Mouse (Mus musculus): ENCODE data around the gene Nr4a3.

The Nr4a3 gene

DNA sequence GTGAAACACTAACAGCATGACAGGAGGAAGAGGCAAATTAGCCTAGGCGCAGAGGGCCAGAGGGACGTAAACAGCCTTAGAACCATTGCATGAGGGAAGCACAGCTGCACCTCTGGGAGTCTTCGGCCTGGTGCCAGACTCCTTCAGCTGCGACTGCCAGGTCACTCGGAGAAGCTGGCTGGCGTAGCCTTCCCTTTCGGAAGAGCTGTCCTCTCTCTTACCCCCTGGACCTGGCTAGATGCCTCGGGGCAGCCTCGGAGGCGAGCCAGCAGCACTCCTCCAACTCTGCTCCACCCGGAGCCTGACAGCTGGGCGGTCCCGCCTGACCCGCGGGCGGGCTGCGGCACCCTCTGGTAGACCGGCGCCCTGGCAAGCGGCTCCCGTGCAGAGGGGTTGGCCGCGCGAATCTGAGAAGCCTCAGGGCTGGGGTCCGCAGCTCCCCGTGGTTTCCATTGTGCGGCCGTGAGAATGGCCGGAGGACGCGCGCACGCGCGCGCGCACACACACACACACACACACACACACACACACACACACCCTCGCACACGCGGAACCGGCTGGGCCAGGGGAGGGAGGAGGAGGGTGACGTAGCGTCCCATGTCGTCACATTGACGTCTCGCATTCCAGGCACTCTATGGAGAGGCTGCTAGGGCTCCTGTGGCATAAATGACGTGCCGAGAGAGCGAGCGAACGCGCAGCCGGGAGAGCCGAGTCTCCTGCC lies at the start of gene Nr4a3:
Nr4a3 (plus strand) TSS at position 663 of the 721 bp plus-strand sequence.
- DNase-seq (ENCODE audit: low spot score) = peak; percentile 74

DNA sequence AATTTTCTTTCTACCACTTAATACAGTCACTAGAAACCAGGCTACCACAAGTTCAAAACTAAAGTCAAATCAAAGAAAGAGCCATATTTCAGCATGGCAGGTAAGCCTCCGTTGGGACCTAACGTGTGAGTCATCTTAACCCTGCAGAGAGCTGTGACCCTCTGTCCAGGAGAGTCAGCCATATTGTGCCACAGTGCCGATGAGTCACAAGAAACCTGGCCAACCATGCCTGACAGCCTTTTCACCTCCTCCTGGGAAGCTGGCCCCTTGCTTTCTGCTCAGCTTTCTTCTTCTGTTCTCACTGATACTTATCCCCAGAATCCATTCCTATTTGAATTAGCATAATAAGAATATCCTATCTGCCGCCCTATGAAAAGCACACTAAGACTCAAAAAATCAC lies 42.0 kb upstream of the Nr4a3 start:
- no peak for DNase-seq (ENCODE audit: low spot score)

DNA sequence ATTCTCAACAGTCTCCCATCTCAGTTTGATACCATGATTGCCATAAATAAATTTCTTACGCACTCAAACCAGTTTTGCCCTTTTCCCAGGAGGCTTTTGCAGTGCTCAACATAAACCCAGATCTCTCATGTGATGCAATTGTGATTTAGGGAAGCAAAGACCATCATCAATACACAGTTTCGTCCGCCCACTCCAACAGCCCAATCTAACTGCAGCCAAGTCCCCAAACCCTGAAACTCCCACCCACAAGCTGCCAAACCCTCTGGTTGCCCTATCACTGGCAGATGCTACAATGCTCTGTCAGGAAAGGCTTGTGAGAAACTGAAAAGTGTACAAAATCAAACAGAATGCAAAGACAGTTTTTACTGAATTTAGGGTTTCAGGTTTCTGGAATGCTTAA lies 41.5 kb upstream of the Nr4a3 start:
- DNase-seq (ENCODE audit: low spot score) = no peak

DNA sequence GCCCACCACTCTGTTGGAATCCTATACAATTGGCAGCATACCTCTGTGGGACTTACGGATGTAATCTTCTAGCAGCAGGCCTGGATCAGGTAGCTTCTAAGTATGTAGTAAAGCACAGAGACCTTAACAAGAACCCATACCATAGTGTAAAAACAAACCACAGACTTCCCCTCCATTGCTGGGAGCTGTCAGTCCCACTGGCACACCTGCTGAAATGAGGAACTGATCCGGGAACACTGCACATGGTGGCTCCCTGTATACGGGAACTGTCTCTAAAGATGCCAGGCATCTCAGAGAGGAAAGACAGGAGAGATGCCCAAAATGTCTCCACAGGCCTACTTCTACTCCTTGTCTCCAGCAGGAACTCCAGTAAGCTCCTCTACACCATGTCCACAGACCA lies 38.6 kb upstream of the Nr4a3 start:
- DNase-seq (ENCODE audit: low spot score) = no peak

DNA sequence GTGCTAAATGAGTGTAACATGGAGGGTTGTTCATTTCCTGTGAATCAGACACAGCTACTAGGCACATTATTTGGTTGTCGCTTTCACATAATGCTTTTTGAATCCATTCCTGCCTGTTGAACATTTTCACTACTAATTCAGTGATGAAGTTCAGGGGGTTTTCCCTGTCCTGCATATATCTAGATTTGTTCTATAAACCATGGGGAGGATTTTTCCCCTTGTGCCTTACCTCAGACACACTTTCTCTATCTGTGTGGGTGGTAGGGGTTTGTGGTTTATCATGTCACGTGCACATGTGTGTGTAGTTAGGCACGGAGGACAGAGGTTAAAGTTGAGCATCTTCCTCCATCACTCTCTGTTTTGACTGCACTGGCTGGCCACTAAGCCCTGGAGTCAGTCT lies 32.7 kb upstream of the Nr4a3 start:
- DNase-seq (ENCODE audit: low spot score) = no peak

DNA sequence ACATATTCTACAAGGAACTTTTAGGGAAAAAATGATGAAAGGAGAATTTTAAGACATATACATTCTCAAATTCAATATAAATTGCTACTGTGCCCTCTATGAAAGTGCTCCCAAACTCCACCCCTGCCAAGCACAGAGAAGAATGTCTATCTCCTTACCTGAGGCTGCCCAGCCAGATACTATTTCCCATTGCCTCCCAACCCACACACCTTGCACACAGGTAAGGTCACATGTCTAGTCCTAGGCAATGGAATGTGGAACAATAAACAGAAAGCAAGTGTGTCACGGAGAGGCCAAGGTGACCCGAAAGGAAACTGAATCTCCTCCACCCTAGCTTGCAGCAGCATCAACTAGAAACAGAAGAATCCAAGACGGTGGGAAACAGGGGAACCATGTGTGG lies 22.0 kb upstream of the Nr4a3 start:
- DNase-seq (ENCODE audit: low spot score) = no peak

DNA sequence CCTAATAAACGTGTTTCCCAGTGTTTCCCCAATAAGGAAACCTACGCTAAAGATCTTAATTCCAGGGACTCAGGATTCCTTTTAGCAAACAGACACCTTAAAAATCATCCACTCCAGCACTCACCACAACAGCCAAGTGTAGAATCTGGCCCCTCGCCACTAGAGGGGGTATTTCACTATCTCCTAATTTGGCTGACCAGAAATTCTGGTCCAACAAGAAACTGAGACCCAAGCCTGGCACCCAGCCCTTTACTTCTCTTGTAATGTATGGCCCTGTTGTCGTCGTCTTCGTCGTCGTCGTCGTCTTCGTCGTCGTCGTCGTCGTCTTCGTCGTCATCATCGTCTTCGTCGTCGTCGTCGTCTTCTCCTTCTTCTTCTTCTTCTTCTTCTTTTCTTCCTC lies 15.3 kb upstream of the Nr4a3 start:
- DNase-seq (ENCODE audit: low spot score) = no peak

DNA sequence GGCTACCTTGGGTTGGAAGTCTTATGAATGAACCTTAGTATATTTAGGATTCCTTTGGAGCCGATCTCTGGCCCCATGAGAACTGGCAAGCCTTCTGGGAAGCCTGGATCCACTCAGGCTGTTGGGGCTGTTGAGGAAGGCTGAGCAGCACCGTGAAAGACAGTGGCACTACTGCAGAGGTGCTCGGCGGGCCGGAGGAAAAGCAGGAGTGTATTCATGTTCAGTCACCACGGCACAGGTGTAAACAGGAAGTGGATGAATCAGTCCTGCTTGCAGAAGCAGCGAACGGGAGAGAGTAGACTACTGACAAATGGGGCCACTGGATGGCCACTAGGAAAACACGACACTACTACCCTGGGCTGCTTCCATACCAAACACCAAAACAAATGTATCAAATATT lies 10.7 kb upstream of the Nr4a3 start:
- DNase-seq (ENCODE audit: low spot score) = no peak

DNA sequence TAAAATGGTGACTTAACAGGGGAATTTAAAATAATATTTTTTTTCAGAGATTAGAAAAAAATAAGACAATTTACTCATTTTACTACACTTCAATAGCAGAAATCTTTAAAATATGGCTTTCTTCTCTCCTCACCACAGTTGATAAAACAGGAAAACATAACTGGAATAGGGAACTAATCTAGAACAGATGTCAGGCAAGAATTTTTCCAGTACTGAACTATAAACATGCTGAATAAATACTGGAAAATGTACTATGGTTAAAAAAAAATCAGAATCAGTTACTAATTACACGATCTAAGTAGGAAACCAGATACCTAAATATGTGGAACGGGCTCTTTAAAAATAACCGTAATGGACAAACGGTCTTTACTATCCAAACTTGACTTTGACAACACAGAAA lies 7.3 kb upstream of the Nr4a3 start:
- DNase-seq (ENCODE audit: low spot score) = no peak

DNA sequence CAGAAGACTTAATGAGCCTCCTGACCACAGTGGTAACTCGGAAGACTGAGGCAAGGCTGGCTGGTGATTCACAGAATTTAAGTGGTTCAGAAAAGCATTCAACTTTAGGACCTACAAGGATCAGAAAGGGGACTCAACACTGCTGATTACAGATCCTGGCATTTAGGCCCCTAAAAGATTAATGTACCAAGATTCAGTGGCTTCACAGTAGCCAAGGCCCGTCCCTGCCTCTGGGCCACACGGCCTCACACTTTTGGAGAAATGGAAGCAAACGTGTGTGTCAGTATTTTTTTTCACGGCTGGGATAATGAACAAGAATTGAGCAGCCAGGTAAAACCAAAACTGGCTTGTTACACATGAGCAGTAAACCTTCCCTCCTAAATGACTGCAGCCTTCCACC lies 6.1 kb upstream of the Nr4a3 start:
- no peak for DNase-seq (ENCODE audit: low spot score)

DNA sequence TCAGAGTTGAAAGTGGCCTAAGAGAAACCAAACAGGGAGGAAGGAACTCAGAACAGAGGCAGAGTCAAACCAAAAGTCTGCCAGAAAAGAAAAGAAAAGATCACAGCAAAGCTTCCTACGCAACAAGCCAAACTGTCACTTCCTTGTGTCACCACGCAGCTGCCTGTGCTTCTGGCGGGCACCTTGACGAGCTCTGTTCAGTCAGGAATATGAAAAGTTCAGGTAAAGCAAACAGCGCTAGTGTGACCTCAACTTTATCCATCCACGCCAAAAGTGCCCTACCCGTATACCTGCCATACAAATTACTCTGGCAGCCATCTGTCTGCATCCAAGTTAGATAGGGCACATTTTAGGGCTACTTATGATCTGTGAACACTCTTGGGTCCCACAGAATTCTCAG lies 5.2 kb upstream of the Nr4a3 start:
- DNase-seq (ENCODE audit: low spot score) = no peak

DNA sequence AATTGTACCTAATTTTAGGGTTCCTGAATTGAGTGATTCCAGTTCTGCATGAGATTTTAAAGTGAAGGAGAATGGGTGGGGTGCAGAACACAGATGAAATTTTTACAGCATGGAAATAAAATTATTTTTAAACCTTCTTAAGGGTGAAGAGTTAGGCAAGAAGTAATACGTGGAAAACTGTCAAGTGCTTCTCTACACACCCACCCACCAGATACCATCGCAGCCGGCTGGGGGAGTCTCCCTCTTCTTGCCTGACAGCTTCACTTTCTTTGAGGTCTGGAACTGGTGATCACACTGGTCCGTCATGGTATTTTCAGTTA lies 2.5 kb upstream of the Nr4a3 start:
- DNase-seq (ENCODE audit: low spot score) = no peak

DNA sequence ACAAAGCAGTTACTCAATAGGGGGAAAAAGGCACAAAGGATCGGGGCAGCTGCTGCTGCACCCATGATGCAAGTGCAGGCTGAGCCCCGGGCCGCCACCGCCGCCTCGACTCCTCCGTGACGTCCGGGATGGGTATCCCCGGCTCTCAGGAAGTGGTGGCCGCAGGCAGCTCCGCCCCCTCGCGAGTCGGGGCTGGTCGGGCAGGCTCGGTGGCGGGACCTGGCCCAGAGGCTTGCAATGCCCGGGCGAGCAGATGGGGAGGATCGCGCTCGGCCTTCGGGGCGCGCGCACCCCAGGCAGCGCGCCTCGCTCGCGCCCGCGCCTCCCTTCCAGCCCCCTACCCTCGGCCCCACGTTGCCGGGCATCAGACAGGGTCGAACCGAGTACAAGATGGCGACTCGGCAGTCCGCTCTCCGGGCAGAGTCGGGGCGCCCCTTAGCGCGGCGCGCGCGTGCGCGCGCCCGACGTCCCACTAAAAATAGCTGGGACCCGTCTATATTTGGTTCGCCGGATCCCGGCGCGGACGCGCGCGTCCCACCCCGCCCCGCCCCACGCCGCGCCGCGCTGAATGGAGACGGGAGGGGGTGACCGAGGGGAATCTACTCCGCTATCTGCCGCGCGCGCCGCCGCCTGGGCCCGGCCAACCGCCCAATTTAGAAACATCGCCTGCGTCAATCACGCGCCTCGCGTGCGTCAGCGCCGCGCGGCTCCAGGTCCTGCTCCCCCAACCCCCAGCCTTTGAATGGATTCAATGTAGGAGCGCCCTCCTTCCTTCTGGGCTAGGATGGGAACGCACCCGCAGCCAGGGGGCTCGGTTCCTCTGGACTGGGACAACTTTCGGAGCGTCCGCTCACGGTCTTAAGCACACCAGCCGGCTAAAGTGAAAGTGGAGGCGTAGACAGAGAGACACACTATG lies 1.9 kb upstream of the Nr4a3 start:
- DNase-seq (ENCODE audit: low spot score) = peak; percentile 82

DNA sequence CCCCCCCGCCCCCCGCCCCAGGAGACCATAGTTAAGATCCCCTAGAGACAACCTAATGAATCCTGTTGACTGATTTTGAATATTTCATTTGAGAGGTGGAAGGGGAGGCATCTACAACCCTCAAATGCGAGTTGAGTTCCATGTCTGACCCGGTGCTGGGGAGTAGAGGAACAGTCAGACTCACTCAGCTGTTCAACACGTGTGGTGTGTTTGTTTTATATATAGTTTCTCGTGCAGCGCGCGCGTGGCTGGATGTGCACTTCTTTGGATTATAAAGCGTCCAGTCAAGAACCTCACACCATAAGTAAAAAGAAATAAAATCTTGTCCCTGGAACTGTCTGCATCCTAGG lies 837 bp upstream of the Nr4a3 start:
- peak; percentile 34 for DNase-seq (ENCODE audit: low spot score)

DNA sequence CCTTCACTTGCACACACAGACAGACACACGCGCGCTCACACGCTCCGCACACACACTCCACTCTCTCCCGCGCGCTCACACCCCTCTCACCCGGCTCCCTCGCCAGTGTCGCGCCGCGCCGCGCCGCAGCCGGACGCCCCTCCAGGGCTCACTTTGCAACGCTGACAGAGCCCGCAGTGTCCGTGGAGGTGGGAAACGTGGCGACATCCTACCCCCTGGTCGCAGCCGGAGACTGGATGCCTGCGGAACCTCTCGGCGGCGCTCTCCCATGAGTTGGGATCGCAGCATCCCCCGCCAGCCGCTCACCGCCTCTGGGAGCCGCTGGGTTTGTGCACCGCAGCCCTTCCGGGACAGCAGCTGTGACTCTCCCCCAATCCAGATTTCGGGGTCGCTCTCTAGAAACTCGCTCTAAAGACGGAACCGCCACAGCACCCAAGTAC lies 348 bp downstream of the Nr4a3 start:
- no peak for DNase-seq (ENCODE audit: low spot score)

DNA sequence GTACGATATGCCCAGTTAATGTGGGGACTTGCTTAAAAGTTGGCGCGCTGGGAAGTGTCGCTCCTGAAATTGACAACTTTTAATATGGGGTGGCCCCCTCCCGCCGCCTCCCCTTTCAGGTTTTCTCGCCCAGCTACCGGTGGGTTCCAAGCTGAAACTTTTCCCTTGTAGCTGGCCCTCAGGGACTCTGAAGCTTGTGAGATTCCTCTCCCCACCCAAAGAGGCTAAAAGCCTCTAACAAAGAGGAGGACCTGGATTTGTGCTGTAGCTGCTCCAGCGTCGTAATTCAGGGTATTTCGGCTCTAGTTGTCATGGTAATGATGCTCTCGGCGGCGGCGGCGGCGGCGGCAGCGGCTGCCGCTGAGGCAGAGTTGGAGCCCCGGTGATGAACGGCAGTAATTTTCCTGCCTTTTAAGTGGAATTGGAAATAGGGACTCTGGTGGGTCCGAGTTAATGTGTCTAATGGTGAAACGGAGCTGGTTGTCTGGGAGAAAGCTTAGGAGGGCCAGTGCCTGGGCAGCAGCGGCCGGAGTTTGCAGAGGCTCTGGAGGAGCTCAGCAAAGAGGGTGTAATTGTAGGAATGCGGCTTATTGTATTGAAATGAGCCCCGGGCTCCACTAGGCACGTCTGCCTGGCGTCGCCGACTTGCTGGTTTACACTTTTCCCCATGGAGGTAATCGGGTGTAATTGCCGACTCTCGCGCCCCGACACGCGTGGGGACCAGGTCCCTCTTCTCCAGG lies 938 bp downstream of the Nr4a3 start:
- DNase-seq (ENCODE audit: low spot score) = no peak

DNA sequence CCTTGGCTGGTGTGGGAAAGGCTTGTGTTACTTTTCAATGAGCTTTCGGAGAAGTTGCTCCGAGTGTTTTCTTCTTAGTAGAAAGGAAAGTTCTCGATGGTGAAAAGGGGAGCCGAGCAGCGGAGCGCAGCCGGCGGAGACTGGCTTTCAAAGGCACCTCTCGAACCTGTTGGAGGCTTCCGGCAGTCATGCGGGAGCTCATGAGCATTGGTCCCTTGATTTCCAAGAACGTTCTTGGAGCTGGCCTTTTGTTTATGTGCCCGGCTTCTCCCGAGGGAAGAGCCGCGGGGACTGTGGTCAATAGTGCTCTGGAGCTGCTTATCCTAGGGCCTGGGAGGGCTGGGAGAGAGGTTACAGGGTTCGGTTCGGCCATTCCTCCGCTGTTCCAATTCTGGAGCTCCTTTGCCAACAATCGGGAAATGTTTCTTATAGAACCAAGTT lies 1.5 kb downstream of the Nr4a3 start:
- no peak for DNase-seq (ENCODE audit: low spot score)

DNA sequence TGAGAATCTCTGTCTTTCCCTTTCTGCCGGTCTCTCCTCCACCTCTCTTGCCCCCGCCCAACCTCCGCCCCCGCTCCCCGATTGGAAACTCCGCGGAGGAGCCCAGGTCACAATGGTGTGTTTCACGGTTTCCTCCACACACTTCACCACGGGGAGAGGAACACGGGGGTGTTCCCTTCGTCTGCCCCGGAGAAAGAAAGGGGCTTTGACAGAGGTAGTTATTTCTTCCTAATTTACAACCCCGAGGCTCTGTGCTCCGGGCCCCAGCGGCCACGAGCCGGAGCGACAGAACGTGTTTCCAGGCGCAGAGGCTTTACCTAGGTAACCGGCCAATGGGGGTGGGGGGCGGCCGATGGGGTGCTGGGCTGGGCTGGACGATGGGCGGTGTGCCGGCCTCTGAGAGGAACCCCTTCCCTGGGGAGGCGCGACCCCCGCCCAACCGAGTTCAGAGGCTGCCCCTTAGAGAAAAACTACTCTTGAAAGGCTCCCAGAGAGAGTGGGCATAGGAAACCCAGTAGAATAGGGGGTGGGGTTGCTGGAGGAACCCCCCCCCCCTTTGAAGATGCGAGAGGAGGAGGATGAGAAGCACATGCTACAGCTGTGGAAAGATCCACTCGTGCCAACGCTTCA lies 2.3 kb downstream of the Nr4a3 start:
- DNase-seq (ENCODE audit: low spot score) = no peak

DNA sequence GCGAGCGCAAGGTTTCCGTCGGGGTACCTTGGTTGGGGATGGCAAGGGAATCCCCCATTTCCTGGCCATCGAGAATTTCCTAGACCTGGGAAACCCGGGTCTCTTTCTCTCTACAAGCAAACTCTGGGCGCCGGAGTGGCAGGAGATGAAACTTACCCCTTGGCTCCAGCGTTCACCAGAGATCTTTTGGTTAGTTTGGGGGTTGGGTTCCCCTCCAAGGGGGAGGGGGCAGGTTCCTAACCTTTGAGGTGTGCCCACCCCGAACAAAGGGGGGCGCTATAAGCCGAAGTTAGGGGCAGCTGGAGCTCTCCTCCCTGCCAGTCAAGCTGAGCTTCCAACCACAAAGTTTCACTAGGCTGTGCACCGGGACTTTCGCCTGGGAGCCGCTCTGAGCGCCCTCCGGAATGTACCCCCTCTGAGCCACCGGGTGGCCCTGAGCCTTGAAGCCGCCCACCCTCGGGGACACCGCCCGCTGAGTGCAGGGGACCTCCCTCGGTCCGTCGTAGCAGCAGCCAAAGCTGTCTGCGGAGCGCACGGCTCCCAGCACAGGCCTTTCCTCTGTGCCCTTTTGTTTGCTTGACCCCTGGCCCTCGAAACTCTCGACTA lies 2.9 kb downstream of the Nr4a3 start:
- DNase-seq (ENCODE audit: low spot score) = no peak

DNA sequence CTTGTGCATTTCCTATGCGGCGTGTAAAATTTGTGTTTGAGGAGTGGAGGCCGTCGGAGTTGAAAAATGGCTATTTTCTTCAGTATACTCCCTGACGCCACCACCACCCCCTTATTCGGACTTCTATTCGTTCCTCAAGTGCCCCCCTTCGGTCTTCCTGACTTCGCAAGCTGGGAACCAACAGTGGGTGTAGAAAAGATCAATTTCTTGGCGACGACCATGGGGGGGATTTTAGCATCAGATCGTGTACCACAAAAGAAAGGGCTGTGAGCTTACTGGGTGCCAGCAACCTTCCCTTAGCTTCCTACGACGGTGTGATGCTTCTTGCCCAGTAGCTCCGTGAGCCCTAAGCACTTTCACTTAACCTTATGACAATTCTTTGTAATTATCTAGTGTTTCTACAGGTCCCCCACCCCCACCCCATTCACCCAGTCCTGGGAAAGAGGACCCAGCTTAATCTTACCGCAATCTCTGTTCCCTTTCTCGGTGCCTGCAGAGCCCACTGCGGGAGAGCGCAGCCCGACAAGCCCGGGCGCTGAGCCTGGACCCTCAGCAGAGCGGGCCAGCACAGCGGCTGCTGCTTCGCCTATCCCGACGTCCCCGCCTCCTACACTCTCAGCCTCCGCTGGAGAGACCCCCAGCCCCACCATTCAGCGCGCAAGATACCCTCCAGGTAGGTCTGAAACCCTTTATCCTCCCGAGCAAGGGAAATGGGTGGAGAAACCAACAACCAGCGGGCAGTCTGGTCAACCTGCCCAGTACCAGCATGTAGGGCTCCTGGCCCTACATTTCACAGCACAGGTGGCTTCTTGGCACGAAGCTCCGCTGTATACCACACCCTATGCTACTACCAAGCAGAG lies 3.7 kb downstream of the Nr4a3 start:
- no peak for DNase-seq (ENCODE audit: low spot score)

DNA sequence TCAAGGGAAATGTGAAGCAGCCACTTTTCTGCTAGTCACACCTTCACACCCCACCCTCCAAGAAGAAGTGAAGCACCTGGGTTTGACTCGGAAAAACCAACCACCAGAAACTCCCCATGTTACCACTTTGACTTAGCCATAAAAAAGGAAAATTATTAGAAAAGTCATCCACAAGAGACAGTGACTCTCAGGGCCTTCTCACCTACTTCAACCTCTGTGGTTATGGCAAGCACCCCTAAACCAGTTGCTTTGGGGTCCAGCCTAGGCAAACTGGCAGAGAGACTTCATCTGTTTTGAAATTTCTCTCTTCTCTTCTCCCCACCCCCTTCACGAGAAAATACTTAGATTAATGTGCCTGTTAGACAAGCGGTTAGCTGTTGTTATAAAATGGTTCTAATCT lies 5.1 kb downstream of the Nr4a3 start:
- no peak for DNase-seq (ENCODE audit: low spot score)
